Mouse (Mus musculus): ENCODE data around the gene Mknk1. TPM values are rescaled to one million over a fixed set of nuclear protein-coding genes. Genes with fewer than 3 reads are reported as not detected.

Mknk1 gene
- polyA plus RNA-seq, 1 experiment from 2014 or later, result 43.1 TPM

DNA sequence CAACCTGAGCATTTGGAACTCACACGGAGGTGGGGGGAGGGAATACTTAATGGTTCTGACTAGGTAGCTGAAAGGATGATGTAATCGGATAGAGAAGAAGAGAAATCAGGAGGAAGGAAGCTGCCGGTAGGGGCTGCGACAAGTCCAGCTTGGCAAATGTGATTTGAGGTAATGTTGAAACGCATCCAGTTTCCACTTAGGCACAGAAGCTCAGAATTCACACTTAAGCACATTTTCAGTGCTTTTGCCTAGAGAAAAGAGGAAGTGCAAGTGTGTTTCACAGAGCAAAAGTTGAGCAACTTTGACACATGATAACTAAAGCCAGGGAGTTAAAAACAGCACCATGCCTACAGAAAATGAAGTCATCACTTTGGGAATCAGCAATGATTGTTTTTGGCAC, 8.4 kb downstream of the Mknk1 start:
- H3K4me1 ChIP-seq, result 0 out of 2 replicates have a peak, but pooled peaks cover 5% of the 10 kb centered on the region
- no peaks in the 10 kb centered on the region for H3K27me3 ChIP-seq (replicated peaks)
- H3K36me3 ChIP-seq, result peaks cover 17% of the 10 kb centered on the region
- 42% methylated on average over 5 of the region's 5 CpGs for WGBS
- H3K9ac ChIP-seq, result no peak overlapping the region
- no peak for ATAC-seq (ENCODE audit: insufficient read depth, low FRiP score, low read depth)
- H3K4me3 ChIP-seq (replicated peaks), result no peak overlapping the region
- no peak overlapping the region for H3K4me2 ChIP-seq
- H3K27ac ChIP-seq, result peak overlapping the region; percentile 28; the same call in 1 of the 2 replicates
- no peaks in the 10 kb centered on the region for H3K9me3 ChIP-seq

- no peak overlapping the region for H3K4me2 ChIP-seq
- peak overlapping the region; percentile 48; the same call in 1 of the 2 replicates for H3K27ac ChIP-seq
- no peaks in the 10 kb centered on the region for H3K27me3 ChIP-seq (replicated peaks)
- no peak overlapping the region for H3K4me3 ChIP-seq (replicated peaks)
- ATAC-seq (ENCODE audit: insufficient read depth, low FRiP score, low read depth), result no peak
- no peak overlapping the region for H3K9ac ChIP-seq
- no peaks in the 10 kb centered on the region for H3K9me3 ChIP-seq
- H3K36me3 ChIP-seq, result peaks cover 20% of the 10 kb centered on the region
- 0 out of 2 replicates have a peak, but pooled peaks cover 5% of the 10 kb centered on the region for H3K4me1 ChIP-seq
- 86% methylated on average over 1 of the region's 1 CpGs for WGBS
Observed at GRCm38 (mm10) chr4:115848083-115848482, 9.1 kb downstream of the Mknk1 start.

- Histone ChIP-seq H3K9ac (no peak overlapping the region), H3K4me3 (replicated peaks) (no peak overlapping the region), H3K9me3 (no peaks in the 10 kb centered on the region), H3K4me1 (0 out of 2 replicates have a peak, but pooled peaks cover 5% of the 10 kb centered on the region), H3K4me2 (no peak overlapping the region), H3K27ac (peak overlapping the region; percentile 48), H3K36me3 (peaks cover 20% of the 10 kb centered on the region), H3K27me3 (replicated peaks) (no peaks in the 10 kb centered on the region)
- ATAC-seq (ENCODE audit: insufficient read depth, low FRiP score, low read depth), result peak; percentile 97
- WGBS, result 47% methylated on average over 8 of the region's 8 CpGs
Observed at GRCm38 (mm10) chr4:115848990-115849677, 10.1 kb downstream of the Mknk1 start.

DNA sequence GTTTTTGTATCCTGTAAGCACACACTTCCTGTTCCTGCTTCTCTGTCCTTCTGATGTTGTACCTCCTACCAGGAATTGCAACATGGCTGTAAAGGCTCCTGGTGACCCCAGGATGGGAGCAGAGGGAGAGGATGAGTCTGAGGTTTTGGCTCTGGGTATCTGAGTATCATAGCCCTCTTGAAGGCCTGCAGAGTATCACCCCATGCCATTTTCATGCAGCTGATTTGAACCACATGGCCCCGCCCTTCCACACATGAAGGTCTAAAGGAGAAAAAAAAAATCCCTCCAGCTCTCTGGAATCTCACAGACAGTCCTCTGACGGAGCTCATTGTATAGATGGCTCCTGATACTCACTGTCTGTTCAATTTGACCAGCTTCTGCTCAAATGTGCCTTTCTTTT, 11.1 kb downstream of the Mknk1 start:
- WGBS, result 73% methylated on average over 2 of the region's 2 CpGs
- H3K27me3 ChIP-seq (replicated peaks), result no peaks in the 10 kb centered on the region
- H3K4me1 ChIP-seq, result 0 out of 2 replicates have a peak, but pooled peaks cover 5% of the 10 kb centered on the region
- H3K27ac ChIP-seq, result peak overlapping the region; percentile 36; the same call in 1 of the 2 replicates
- no peaks in the 10 kb centered on the region for H3K9me3 ChIP-seq
- H3K9ac ChIP-seq, result no peak overlapping the region
- ATAC-seq (ENCODE audit: insufficient read depth, low FRiP score, low read depth), result no peak
- no peak overlapping the region for H3K4me3 ChIP-seq (replicated peaks)
- peaks cover 23% of the 10 kb centered on the region for H3K36me3 ChIP-seq
- no peak overlapping the region for H3K4me2 ChIP-seq

- peaks cover 23% of the 10 kb centered on the region for H3K36me3 ChIP-seq
- H3K4me3 ChIP-seq (replicated peaks), result no peak overlapping the region
- no peak for ATAC-seq (ENCODE audit: insufficient read depth, low FRiP score, low read depth)
- peak overlapping the region; percentile 36; the same call in 1 of the 2 replicates for H3K27ac ChIP-seq
- WGBS, result 25% methylated on average over 2 of the region's 2 CpGs
- no peaks in the 10 kb centered on the region for H3K9me3 ChIP-seq
- H3K9ac ChIP-seq, result no peak overlapping the region
- 0 out of 2 replicates have a peak, but pooled peaks cover 5% of the 10 kb centered on the region for H3K4me1 ChIP-seq
- no peaks in the 10 kb centered on the region for H3K27me3 ChIP-seq (replicated peaks)
- no peak overlapping the region for H3K4me2 ChIP-seq
Observed at GRCm38 (mm10) chr4:115850631-115851030, 11.6 kb downstream of the Mknk1 start.

DNA sequence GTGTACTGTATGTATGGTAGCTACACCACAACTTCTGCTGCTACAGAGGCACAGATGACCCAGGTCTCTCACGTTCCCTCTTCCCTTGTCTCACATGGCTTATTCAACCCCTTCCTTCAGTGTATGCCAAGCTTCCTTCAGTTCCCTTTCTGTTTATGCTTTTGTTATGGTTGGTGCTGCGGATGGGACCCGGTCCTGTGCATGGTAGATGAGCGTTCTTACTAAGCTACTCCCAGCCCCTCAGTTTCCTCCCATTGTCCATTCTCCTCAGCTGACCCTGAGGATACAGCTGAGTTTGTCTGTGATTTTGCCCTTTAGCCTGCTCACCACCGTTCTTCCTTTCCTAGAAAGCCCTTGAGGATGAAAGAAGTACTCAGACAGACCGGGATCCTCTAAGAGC, 12.6 kb downstream of the Mknk1 start:
- H3K27me3 ChIP-seq (replicated peaks), result no peaks in the 10 kb centered on the region
- H3K4me3 ChIP-seq (replicated peaks), result no peak overlapping the region
- no peak overlapping the region for H3K9ac ChIP-seq
- H3K4me1 ChIP-seq, result 0 out of 2 replicates have a peak, but pooled peaks cover 5% of the 10 kb centered on the region
- no peak for ATAC-seq (ENCODE audit: insufficient read depth, low FRiP score, low read depth)
- H3K9me3 ChIP-seq, result no peaks in the 10 kb centered on the region
- 84% methylated on average over 6 of the region's 6 CpGs for WGBS
- peaks cover 24% of the 10 kb centered on the region for H3K36me3 ChIP-seq
- no peak overlapping the region for H3K27ac ChIP-seq
- H3K4me2 ChIP-seq, result no peak overlapping the region

- 53% methylated on average over 6 of the region's 6 CpGs for WGBS
- Histone ChIP-seq H3K9ac (no peak overlapping the region), H3K36me3 (peaks cover 29% of the 10 kb centered on the region), H3K27me3 (replicated peaks) (no peaks in the 10 kb centered on the region), H3K9me3 (no peaks in the 10 kb centered on the region), H3K4me2 (no peak overlapping the region), H3K4me1 (no peaks in the 10 kb centered on the region), H3K27ac (no peak overlapping the region), H3K4me3 (replicated peaks) (no peak overlapping the region)
- no peak for ATAC-seq (ENCODE audit: insufficient read depth, low FRiP score, low read depth)
Observed at GRCm38 (mm10) chr4:115855100-115855499, 16.1 kb downstream of the Mknk1 start.

DNA sequence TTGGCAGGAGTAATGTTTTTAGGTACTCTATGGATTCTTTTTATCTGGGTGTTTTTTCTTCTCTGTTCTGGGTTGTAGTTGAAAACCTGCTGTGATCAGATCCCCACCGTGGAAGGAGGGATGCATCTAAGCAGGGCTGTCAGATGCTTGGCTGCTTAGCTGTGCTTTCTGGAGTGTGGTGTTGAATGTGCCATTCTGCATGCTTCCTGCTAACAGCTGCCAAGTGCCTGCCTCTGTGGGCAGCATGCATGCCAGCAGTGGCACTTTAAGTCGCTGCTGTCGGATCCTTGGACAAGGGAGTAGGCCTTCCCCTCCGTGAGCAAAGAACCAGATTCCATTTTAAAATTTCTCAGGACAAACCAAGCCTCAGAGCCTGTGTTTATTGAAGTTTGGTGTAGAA, 16.6 kb downstream of the Mknk1 start:
- Histone ChIP-seq H3K4me3 (replicated peaks) (no peak overlapping the region), H3K4me2 (no peak overlapping the region), H3K36me3 (peaks cover 30% of the 10 kb centered on the region), H3K4me1 (no peaks in the 10 kb centered on the region), H3K27me3 (replicated peaks) (no peaks in the 10 kb centered on the region), H3K9me3 (no peaks in the 10 kb centered on the region), H3K9ac (no peak overlapping the region), H3K27ac (no peak overlapping the region)
- 73% methylated on average over 4 of the region's 4 CpGs for WGBS
- no peak for ATAC-seq (ENCODE audit: insufficient read depth, low FRiP score, low read depth)

DNA sequence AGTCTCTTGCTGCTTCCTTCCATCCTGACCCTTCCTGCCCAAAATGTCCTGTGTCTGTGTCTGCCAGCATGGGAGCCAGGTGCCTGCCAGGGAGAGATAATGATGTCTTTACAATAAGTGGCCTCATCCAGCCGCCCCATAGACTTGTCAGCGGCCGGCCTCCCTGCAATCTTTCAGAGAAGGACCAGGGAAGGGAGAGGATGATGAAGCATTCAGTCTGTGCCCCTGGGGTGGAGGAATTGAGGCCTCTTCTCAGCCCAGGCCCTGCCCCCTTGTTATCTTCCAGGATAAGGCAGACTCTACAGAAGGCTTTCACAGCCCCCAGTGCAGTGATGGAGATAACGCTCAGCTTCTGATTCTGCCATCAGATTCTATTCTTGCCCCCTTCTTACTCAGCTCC, 17.3 kb downstream of the Mknk1 start:
- Histone ChIP-seq H3K4me3 (replicated peaks) (no peak overlapping the region), H3K9me3 (no peaks in the 10 kb centered on the region), H3K27ac (no peak overlapping the region), H3K27me3 (replicated peaks) (no peaks in the 10 kb centered on the region), H3K4me1 (no peaks in the 10 kb centered on the region), H3K9ac (no peak overlapping the region), H3K36me3 (peaks cover 31% of the 10 kb centered on the region), H3K4me2 (no peak overlapping the region)
- peak; percentile 86; the same call in 1 of the 2 replicates for ATAC-seq (ENCODE audit: insufficient read depth, low FRiP score, low read depth)
- WGBS, result 71% methylated on average over 4 of the region's 4 CpGs

GRCm38 (mm10) chr4:115857293-115857883, 18.4 kb downstream of the Mknk1 start:
- WGBS, result 74% methylated on average over 9 of the region's 9 CpGs
- peaks cover 23% of the 10 kb centered on the region for H3K36me3 ChIP-seq
- no peak overlapping the region for H3K4me3 ChIP-seq (replicated peaks)
- H3K27ac ChIP-seq, result no peak overlapping the region
- ATAC-seq (ENCODE audit: insufficient read depth, low FRiP score, low read depth), result no peak
- no peaks in the 10 kb centered on the region for H3K9me3 ChIP-seq
- H3K27me3 ChIP-seq (replicated peaks), result no peaks in the 10 kb centered on the region
- H3K9ac ChIP-seq, result no peak overlapping the region
- H3K4me1 ChIP-seq, result no peaks in the 10 kb centered on the region
- H3K4me2 ChIP-seq, result no peak overlapping the region

- 64% methylated on average over 7 of the region's 7 CpGs for WGBS
Observed at GRCm38 (mm10) chr4:115863352-115863751, 24.4 kb downstream of the Mknk1 start.

GRCm38 (mm10) chr4:115863880-115864279, 24.9 kb downstream of the Mknk1 start:
- 31% methylated on average over 10 of the region's 10 CpGs for WGBS
- Histone ChIP-seq H3K27ac (no peak overlapping the region), H3K9ac (no peak overlapping the region), H3K9me3 (no peaks in the 10 kb centered on the region), H3K4me2 (no peak overlapping the region), H3K36me3 (peaks cover 23% of the 10 kb centered on the region), H3K27me3 (replicated peaks) (no peaks in the 10 kb centered on the region), H3K4me1 (no peaks in the 10 kb centered on the region), H3K4me3 (replicated peaks) (no peak overlapping the region)
- ATAC-seq (ENCODE audit: insufficient read depth, low FRiP score, low read depth), result no peak

More at GRCm38 (mm10) chr4:115863352-115863751, 24.4 kb downstream of the Mknk1 start:
- H3K4me2 ChIP-seq, result no peak overlapping the region
- no peaks in the 10 kb centered on the region for H3K27me3 ChIP-seq (replicated peaks)
- ATAC-seq (ENCODE audit: insufficient read depth, low FRiP score, low read depth), result no peak
- no peak overlapping the region for H3K4me3 ChIP-seq (replicated peaks)
- no peaks in the 10 kb centered on the region for H3K9me3 ChIP-seq
- H3K9ac ChIP-seq, result no peak overlapping the region
- no peak overlapping the region for H3K27ac ChIP-seq
- peaks cover 23% of the 10 kb centered on the region for H3K36me3 ChIP-seq
- H3K4me1 ChIP-seq, result no peaks in the 10 kb centered on the region
